Mouse (Mus musculus): ENCODE measurements around the gene Tgfbrap1.
A peak's percentile ranks its signal among the peaks of the same experiment; 100 is the strongest.
"Not testable (repeated sequence)": the region's sequence is repeated elsewhere in the genome, so short reads cannot be mapped to it uniquely, and the experiment has no call there.

The Tgfbrap1 gene

GRCm38 (mm10) chr1:43098031-43098984 lies at the start of gene Tgfbrap1, which contains the start of gene AI597479:
Tgfbrap1 (minus strand) TSS chr1:43098637.
AI597479 (plus strand) TSS chr1:43098710.
- peak; percentile 79 for DNase-seq (ENCODE audit: low spot score)

DNA sequence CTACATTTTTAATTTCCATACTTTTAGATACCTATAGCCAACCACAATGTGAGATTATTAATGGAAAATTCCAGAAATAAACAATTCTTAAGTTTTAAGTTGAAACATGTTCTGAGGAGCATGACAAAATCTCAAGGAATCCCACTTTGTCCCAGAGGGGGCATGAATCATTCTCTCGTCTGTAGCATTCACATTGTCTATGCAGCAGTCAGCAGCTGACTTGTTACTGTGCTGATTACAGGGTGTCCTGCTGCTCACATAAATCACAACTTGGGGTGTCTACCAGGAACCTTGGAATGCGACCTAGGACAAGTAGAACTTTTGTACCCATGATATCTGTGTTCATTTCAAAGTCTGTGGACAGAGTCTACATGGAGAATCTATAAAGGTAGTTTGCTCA lies 49.0 kb upstream of the Tgfbrap1 start:
- DNase-seq (ENCODE audit: low spot score) = no peak

DNA sequence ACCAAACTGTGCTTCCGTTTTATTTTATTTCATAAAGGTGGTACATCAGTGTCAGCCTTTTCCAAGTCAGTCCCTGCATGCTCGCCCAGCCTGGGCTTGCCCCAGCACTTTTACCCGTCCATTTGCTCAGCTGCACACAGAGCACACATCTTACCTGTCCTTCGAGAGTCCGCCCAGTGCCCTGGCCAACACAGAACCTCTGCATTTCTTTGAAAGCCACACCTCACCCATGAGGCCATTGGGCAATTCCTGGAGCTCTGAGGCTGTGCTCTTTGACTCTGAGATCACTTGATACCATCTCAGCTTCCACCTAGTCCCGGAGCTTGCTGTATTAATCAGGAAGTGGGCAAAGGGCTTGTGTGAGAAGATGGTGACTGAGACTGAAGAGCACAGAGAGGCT lies 47.0 kb upstream of the Tgfbrap1 start:
- DNase-seq (ENCODE audit: low spot score) = no peak

DNA sequence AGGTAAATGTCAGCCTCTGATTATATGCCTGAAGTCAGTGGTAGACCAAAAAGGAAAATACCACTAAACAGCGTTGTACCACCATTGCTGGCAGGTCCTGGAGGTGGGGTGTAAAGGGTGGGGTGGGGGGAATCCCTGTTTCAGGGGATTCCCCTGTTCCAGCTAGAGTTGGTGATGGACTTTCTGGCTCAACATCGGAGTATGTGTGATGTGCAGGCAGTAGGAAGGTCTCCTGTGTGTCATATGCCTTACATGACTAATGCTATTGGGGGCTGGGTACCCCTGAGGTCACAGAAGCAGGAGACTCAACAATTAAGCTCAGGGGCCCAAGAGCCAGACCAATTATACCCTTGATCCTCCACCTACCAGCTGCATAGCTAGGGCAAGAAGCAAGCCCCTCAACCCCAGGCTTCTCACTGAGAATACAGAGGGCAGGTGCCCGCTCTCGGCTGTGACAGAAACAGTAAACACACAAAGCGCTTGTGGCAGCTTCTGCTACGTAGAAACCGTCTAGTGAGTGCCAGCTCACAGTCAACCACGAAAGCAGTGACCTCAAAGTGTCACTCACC lies 46.0 kb upstream of the Tgfbrap1 start:
- no peak for DNase-seq (ENCODE audit: low spot score)

DNA sequence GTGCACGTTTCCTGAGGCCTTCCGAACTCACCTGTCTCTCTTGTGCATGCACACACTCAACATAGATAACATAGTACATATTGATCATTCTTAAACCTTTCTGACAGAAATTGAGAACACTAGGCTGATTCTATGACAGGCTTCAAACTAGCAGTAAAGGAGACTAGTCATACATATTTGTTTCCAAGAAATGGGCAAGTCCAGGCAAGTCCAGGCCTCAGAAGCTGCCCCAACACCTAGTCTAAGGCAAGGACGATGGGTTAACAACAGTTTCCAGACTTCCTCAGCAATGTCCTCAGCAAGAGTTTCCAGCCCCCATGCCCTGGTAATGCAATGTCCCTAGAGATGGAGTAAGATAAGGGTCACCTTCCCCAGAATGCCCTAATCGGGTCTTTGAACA lies 45.4 kb upstream of the Tgfbrap1 start:
- DNase-seq (ENCODE audit: low spot score) = no peak

- DNase-seq (ENCODE audit: low spot score) = no peak
Measured at GRCm38 (mm10) chr1:43143284-43143683, 44.8 kb upstream of the Tgfbrap1 start.

DNA sequence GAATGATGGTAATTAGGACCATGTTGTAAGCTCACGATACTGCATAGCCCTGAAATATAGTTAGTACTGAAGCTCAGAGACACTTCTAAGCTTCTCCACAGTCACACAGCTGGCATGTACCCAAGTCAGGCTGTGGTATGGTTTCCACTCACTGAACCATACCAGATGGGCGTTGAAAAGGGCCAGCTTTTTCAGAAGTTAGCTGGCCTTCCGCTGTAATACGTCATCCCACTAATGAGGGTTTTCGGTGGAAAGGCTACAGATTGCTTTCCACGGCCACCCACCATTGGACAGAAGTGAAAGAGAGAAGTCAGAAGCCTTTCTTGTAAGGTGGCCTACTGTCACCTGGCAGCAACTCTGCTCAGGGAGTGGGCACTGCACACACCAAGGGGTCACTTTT lies 44.4 kb upstream of the Tgfbrap1 start:
- DNase-seq (ENCODE audit: low spot score) = no peak

- DNase-seq (ENCODE audit: low spot score) = no peak
Measured at GRCm38 (mm10) chr1:43141555-43141961, 43.1 kb upstream of the Tgfbrap1 start.

- peak; percentile 51 for DNase-seq (ENCODE audit: low spot score)
Measured at GRCm38 (mm10) chr1:43139587-43140266, 41.3 kb upstream of the Tgfbrap1 start.

DNA sequence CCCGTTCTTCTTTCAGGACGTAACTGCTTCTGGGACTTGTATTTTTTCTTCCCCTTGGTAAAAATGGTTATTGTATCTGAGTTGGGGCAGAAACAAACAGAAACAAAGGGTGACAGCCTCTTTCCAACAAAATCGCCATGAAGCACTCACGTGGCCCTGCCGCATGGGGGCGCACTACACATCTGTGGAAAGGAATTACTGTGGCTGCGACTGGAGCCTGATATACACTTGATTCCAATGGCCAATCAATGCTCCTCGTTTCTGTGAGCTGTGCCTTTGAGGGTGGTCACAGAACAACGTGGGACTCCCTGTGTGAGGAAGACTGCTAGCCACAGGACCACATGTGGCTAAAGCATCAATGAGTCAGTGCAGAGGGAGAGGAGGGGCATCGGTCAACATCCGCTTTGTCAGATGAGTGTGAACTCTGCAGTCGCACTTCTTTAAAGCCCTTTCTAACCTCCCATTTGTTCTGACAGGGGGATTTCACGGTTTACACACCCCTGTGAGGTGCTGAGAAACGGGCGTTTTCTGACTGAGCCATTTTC lies 39.9 kb upstream of the Tgfbrap1 start:
- DNase-seq (ENCODE audit: low spot score) = no peak

- DNase-seq (ENCODE audit: low spot score) = no peak
Measured at GRCm38 (mm10) chr1:43137334-43137733, 38.9 kb upstream of the Tgfbrap1 start.

DNA sequence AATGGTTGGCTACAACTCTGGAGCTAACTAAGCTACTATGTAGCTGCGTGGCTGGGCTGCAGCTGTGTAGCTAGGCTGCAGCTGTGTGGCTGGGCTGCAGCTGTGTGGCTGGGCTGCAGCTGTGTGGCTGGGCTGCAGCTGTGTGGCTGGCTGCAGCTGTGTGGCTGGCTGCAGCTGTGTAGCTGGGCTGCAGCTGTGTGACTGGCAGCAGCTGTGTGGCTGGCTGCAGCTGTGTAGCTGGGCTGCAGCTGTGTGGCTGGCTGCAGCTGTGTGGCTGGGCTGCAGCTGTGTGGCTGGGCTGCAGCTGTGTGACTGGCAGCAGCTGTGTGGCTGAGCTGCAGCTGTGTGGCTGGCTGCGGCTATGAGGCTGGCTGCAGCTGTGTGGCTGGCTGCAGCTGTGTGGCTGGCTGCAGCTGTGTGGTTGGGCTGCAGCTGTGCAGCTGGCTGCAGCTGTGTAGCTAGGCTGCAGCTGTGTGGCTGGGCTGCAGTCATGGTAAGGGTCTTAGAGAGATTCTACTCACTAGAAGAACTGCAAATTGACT lies 38.1 kb upstream of the Tgfbrap1 start:
- DNase-seq (ENCODE audit: low spot score) = not testable (repeated sequence)

- no peak for DNase-seq (ENCODE audit: low spot score)
Measured at GRCm38 (mm10) chr1:43131591-43131990, 33.2 kb upstream of the Tgfbrap1 start.

- DNase-seq (ENCODE audit: low spot score) = no peak
Measured at GRCm38 (mm10) chr1:43130219-43130981, 32.0 kb upstream of the Tgfbrap1 start.

DNA sequence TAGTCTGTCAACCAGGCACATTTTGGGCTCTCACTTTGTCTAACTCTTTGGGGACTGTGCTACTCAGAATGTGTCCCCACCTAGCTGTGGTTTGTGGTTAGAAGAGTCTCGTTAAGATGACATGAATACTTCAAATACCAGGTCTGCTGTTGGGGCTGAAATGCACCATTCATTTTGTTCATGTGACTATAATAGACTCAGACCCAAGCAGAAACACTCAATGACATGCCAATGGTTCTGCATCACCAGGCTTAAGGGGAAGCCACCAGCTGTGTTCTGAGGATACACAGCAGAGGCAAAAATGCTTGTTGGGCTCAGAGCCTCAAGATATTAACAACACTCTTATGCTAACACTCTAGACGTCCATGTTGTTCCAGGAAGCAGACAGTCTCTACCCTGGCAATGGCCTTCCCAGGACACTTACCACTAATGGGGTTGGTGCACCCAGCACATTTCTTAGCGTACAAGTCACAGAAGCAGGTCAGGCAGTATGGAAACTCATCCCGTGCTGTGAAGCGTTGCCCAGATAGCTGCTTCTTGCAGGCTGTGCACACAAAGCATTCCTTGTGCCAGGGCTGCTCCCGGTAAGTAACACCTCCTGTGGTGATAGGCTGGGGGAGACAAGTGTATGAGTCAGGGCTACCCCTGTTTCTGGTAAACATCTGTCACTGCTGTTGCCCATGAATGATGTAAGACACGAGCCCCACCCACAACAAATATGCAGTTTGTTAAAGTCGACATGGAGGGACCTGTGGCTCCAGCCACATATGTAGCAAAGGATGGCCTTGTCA lies 29.6 kb upstream of the Tgfbrap1 start:
- DNase-seq (ENCODE audit: low spot score) = no peak

- no peak for DNase-seq (ENCODE audit: low spot score)
Measured at GRCm38 (mm10) chr1:43127196-43127595, 28.8 kb upstream of the Tgfbrap1 start.

- no peak for DNase-seq (ENCODE audit: low spot score)
Measured at GRCm38 (mm10) chr1:43124726-43125125, 26.3 kb upstream of the Tgfbrap1 start.

- DNase-seq (ENCODE audit: low spot score) = no peak
Measured at GRCm38 (mm10) chr1:43122616-43123015, 24.2 kb upstream of the Tgfbrap1 start.

DNA sequence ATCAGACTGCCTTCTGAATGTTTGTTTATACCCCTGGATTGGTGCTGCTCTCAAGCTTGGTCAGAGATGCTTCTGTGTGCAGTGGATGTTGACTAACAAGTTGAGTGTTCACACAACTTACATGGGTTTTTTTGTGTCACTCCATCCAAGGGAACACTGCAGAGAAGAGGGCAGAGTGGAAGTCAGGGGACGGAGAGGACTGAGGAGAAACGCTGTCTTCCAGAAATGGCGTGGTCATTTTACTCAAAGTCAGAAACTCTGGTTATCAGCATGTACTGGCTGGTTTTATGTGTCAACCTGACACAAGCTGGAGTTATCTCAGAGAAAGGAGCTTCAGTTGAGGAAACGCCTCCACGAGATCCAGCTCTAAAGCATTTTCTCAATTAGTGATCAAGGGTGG lies 22.5 kb upstream of the Tgfbrap1 start:
- no peak for DNase-seq (ENCODE audit: low spot score)

- DNase-seq (ENCODE audit: low spot score) = no peak
Measured at GRCm38 (mm10) chr1:43117435-43117834, 19.0 kb upstream of the Tgfbrap1 start.

DNA sequence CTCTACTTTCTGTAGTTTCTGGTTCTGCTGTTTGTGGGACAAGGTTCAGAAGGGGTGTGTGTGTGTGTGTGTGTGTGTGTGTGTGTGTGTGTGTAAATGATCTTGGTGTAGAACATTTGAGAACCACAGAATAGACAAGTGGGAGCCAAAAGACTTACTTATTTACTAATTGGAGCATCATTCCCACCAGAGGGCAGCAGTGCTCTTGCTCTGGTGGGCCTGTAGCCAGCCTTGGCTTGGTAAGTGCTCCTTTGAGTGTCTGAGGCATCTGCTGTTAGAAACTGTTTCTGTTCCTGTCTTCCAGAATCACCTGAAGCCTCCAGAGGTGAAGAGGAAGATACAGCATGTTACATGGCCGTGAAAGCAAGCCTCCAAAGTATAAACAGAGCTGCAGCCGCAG lies 14.4 kb upstream of the Tgfbrap1 start:
- no peak for DNase-seq (ENCODE audit: low spot score)

All from ovary, adult 18-20 months (tissue).